Mouse (Mus musculus) MEL (cell line): ENCODE measurements around the gene Pgm2. TPM values are rescaled to one million over a fixed set of nuclear protein-coding genes. Genes with fewer than 3 reads are reported as not detected.

Source experiments
- DNase-seq: peaks from one replicate; pipeline ENCODE4 v3.0.0; 2011; ENCODE audit warnings: low read depth, low spot score
- H3K27ac ChIP-seq: 2 replicates; pipeline ENCODE4 v1.5.1; 2012; ENCODE audit warnings: low read depth, mild to moderate bottlenecking, control low read depth, low read length, moderate library complexity; ENCODE audit not compliant: control insufficient read depth
- H3K27me3 ChIP-seq, 2 experiments: fragments of 150-350 bp in 1 of 2; sonication (generic) in 1 of 2; 2 replicates each; pipeline ENCODE4 v1.6.1; 2012; ENCODE audit warnings: low read length in 2 of 2, mild to moderate bottlenecking in 2 of 2, improper control_type of control experiment in 1 of 2, moderate library complexity in 1 of 2; ENCODE audit not compliant: insufficient read depth in 2 of 2, control insufficient read depth in 1 of 2
- H3K36me3 ChIP-seq, 2 experiments: 2 replicates each; pipeline ENCODE4 v1.6.1; 2012 to 2014; ENCODE audit warnings: low read length in 2 of 2, improper control_type of control experiment in 1 of 2, inconsistent platforms in 1 of 2, mild to moderate bottlenecking in 1 of 2; ENCODE audit not compliant: insufficient read depth in 2 of 2, control insufficient read depth in 1 of 2
- H3K4me1 ChIP-seq, 2 experiments: fragments of 150-350 bp in 1 of 2; sonication (generic) in 1 of 2; 2 replicates each; pipeline ENCODE4 v1.6.1; 2012; ENCODE audit warnings: low read length in 2 of 2, improper control_type of control experiment in 1 of 2, mild to moderate bottlenecking in 1 of 2; ENCODE audit not compliant: insufficient read depth in 2 of 2, control insufficient read depth in 1 of 2
- H3K4me3 ChIP-seq, 2 experiments: fragments of 150-350 bp in 1 of 2; sonication (generic) in 1 of 2; 2 replicates each; pipeline ENCODE4 v1.5.1; 2012; ENCODE audit warnings: low read depth in 2 of 2, low read length in 2 of 2, mild to moderate bottlenecking in 2 of 2, moderate library complexity in 2 of 2, control low read depth in 1 of 2, improper control_type of control experiment in 1 of 2; ENCODE audit not compliant: control insufficient read depth in 1 of 2, insufficient read depth in 1 of 2
- H3K79me2 ChIP-seq: 2 replicates; pipeline ENCODE4 v1.6.1; 2012; ENCODE audit warnings: mild to moderate bottlenecking, low read length, moderate library complexity; ENCODE audit not compliant: control insufficient read depth, poor library complexity, insufficient read depth
- H3K9ac ChIP-seq: 2 replicates; pipeline ENCODE4 v1.6.1; 2012; ENCODE audit warnings: low read depth, mild to moderate bottlenecking, control low read depth, low read length, moderate library complexity; ENCODE audit not compliant: control insufficient read depth, poor library complexity, severe bottlenecking
- H3K9me3 ChIP-seq: fragments of 150-350 bp; sonication (generic); replicated peaks from 2 replicates; pipeline ENCODE4 v1.6.1; 2012; ENCODE audit warnings: mild to moderate bottlenecking, low read length, improper control_type of control experiment, moderate library complexity; ENCODE audit not compliant: insufficient read depth
- BHLHE40 ChIP-seq: IDR thresholded peaks from 2 replicates; pipeline ENCODE4 v1.6.1; 2012; ENCODE audit warnings: low read depth, mild to moderate bottlenecking, inconsistent platforms, low read length, improper control_type of control experiment, borderline replicate concordance
- CTCF ChIP-seq, 3 experiments: IDR thresholded peaks in 2 of 3; conservative IDR thresholded peaks in 1 of 3; 2 replicates each; pipeline ENCODE4 v1.5.1; 2011 to 2012; ENCODE audit warnings: low read length in 3 of 3, low read depth in 2 of 3, mild to moderate bottlenecking in 2 of 3, improper control_type of control experiment in 1 of 3, inconsistent platforms in 1 of 3, mixed read lengths in 1 of 3, moderate library complexity in 1 of 3; ENCODE audit not compliant: control insufficient read depth in 1 of 3, insufficient read depth in 1 of 3, poor library complexity in 1 of 3, severe bottlenecking in 1 of 3
- EP300 ChIP-seq, 2 experiments: IDR thresholded peaks; 2 replicates each; pipeline ENCODE4 v1.6.1; 2011; ENCODE audit warnings: improper control_type of control experiment in 2 of 2, low read length in 2 of 2, low read depth in 1 of 2, mild to moderate bottlenecking in 1 of 2
- JUND ChIP-seq: IDR thresholded peaks from 2 replicates; pipeline ENCODE4 v1.6.1; 2011; ENCODE audit warnings: low read depth, mild to moderate bottlenecking, improper control_type of control experiment, low read length
- MAFK ChIP-seq: IDR thresholded peaks from 2 replicates; pipeline ENCODE4 v1.6.1; 2011; ENCODE audit warnings: low read depth, mild to moderate bottlenecking, low read length, improper control_type of control experiment, borderline replicate concordance
- MXI1 ChIP-seq: IDR thresholded peaks from 2 replicates; pipeline ENCODE4 v1.6.1; 2011; ENCODE audit warnings: mild to moderate bottlenecking, low read depth, low read length, improper control_type of control experiment
- POLR2A ChIP-seq, 2 experiments: IDR thresholded peaks; 2 replicates each; pipeline ENCODE4 v1.6.1; 2011 to 2012; ENCODE audit warnings: low read length in 2 of 2, mild to moderate bottlenecking in 2 of 2, control low read depth in 1 of 2, improper control_type of control experiment in 1 of 2, low read depth in 1 of 2, moderate library complexity in 1 of 2; ENCODE audit not compliant: control insufficient read depth in 1 of 2, insufficient read depth in 1 of 2, poor library complexity in 1 of 2
- TBP ChIP-seq: IDR thresholded peaks from 2 replicates; pipeline ENCODE4 v1.8.0; 2011; ENCODE audit warnings: low read depth, low read length, improper control_type of control experiment
- TCF12 ChIP-seq: IDR thresholded peaks from 2 replicates; pipeline ENCODE4 v1.6.1; 2014; ENCODE audit warnings: low read depth, mild to moderate bottlenecking, inconsistent platforms, low read length, improper control_type of control experiment, moderate library complexity
- UBTF ChIP-seq: IDR thresholded peaks from 2 replicates; pipeline ENCODE4 v1.6.1; 2012; ENCODE audit warnings: low read depth, mild to moderate bottlenecking, inconsistent platforms, low read length, improper control_type of control experiment, moderate library complexity, borderline replicate concordance; ENCODE audit not compliant: insufficient read depth
- USF1 ChIP-seq: IDR thresholded peaks from 2 replicates; pipeline ENCODE4 v1.6.1; 2014; ENCODE audit warnings: low read depth, mild to moderate bottlenecking, inconsistent platforms, low read length, improper control_type of control experiment, moderate library complexity
- USF2 ChIP-seq, 2 experiments: IDR thresholded peaks; 2 replicates each; pipeline ENCODE4 v1.6.1; 2011 to 2012; ENCODE audit warnings: improper control_type of control experiment in 2 of 2, low read length in 2 of 2, borderline replicate concordance in 1 of 2, inconsistent platforms in 1 of 2, low read depth in 1 of 2, mild to moderate bottlenecking in 1 of 2; ENCODE audit not compliant: insufficient read depth in 1 of 2
- ZC3H11A ChIP-seq: IDR thresholded peaks from 2 replicates; pipeline ENCODE4 v1.6.1; 2012; ENCODE audit warnings: low read depth, mild to moderate bottlenecking, inconsistent platforms, low read length, improper control_type of control experiment
- ZMIZ1 ChIP-seq: IDR thresholded peaks from 2 replicates; pipeline ENCODE4 v1.6.1; 2012; ENCODE audit warnings: low read depth, mild to moderate bottlenecking, inconsistent platforms, low read length, improper control_type of control experiment, moderate library complexity
- polyA plus RNA-seq, 2 experiments: library from polyadenylated mRNA; stranded (reverse) in 1 of 2; unstranded in 1 of 2; fragments of >175 nt in 1 of 2; fragments of >200 nt in 1 of 2; gene quantifications; 2 replicates each; pipeline versions ENCODE4 v1.2.1 to v1.2.4; 2012; ENCODE audit warnings: low replicate concordance in 2 of 2, low read depth in 1 of 2; ENCODE audit not compliant: insufficient read length in 2 of 2, insufficient read depth in 1 of 2, missing spikeins in 1 of 2
- total RNA-seq: library from RNA; depleted of rRNA; stranded (reverse); fragments of 300-350 nt; gene quantifications from 2 replicates; pipeline ENCODE4 v1.2.3, GENCODE M21; 2012

Pgm2 gene
- total and polyA plus RNA-seq, 3 experiments, result 22.0 to 64.0 TPM; not detected in 1

DNA sequence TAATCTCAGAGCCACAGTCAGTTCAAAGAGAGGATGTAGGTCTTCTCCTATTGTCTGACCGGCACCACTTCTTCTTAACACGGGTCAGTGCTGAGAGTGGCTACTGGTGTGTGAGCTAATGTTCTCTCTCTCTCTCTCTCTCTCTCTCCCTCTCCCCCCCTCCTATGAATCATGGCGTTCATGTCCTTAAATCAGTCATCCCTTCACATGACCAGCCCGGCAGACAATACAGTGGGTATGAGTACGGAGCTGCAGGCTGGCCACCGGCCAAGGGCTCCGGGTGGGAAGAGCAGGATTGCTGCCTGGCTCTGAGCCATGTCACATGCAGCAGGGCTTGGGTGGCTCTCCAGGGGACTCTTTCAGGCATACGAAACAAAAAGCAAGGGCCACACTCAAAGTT is 47.2 kb upstream of the Pgm2 start:
- H3K4me1 ChIP-seq, result peaks cover 0 to 11% of the 10 kb centered on the region in 2 experiments
- H3K27ac ChIP-seq, result no peak overlapping the region
- DNase-seq, result no peak
- no peak overlapping the region for H3K9ac ChIP-seq
- no peaks in the 10 kb centered on the region for H3K9me3 ChIP-seq
- no peaks in the 10 kb centered on the region for H3K79me2 ChIP-seq
- H3K27me3 ChIP-seq, result no peaks in the 10 kb centered on the region
- peak overlapping the region in 1 of 2 experiments; percentile 15; a peak in 1 of 4 replicates for H3K4me3 ChIP-seq
- TF ChIP-seq POLR2A (IDR thresholded peaks at IDR 0.05; ENCODE audit: control insufficient read depth in 1 of 2, insufficient read depth in 1 of 2, low read depth in 1 of 2, low read length in 2 of 2, poor library complexity in 1 of 2) (no peak), EP300 (IDR thresholded peaks at IDR 0.05; ENCODE audit: low read depth in 1 of 2, low read length in 2 of 2) (no peak), UBTF (no peak), MXI1 (no peak), USF2 (IDR thresholded peaks at IDR 0.05; ENCODE audit: borderline replicate concordance in 1 of 2, insufficient read depth in 1 of 2, low read depth in 1 of 2, low read length in 2 of 2) (no peak), TCF12 (no peak)
- H3K36me3 ChIP-seq, result peaks cover 0 to 5% of the 10 kb centered on the region in 2 experiments; a peak in 2 of 4 replicates

DNA sequence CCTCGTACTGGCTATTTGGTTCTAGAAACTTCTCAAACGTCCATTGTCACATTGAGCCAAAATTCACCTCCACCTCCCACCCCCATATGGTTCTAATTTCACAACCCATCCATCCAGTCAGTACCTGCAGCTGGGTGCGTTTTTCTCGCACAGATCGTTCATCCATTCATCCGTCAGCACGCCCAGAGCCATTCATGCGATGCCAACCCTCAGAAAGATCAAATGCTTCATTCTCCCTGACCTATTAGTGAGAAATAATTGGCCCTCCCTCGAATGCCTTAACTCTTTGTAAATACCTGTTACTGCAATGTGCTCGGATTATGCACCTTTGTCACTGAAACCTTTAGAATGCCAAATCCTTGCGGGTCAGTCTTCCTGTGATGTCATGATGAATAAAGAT is 45.8 kb upstream of the Pgm2 start:
- DNase-seq, result no peak
- peaks cover 0 to 5% of the 10 kb centered on the region in 2 experiments; a peak in 2 of 4 replicates for H3K36me3 ChIP-seq
- TF ChIP-seq ZMIZ1 (no peak), JUND (no peak), UBTF (no peak), ZC3H11A (no peak), USF2 (IDR thresholded peaks at IDR 0.05; ENCODE audit: borderline replicate concordance in 1 of 2, insufficient read depth in 1 of 2, low read depth in 1 of 2, low read length in 2 of 2) (no peak), BHLHE40 (no peak), CTCF (IDR thresholded peaks at IDR 0.05 in 2 of 3, conservative IDR thresholded peaks at IDR 0.05 in 1 of 3; ENCODE audit: control insufficient read depth in 1 of 3, insufficient read depth in 1 of 3, low read depth in 2 of 3, low read length in 3 of 3, poor library complexity in 1 of 3, severe bottlenecking in 1 of 3) (no peak), USF1 (no peak), TCF12 (no peak), TBP (no peak), MAFK (no peak)
- TF ChIP-seq, all 39 proteins: peak for 0
- Histone ChIP-seq H3K9me3 (no peaks in the 10 kb centered on the region), H3K4me1 (peaks cover 0 to 11% of the 10 kb centered on the region in 2 experiments), H3K9ac (no peak overlapping the region), H3K27me3 (no peaks in the 10 kb centered on the region), H3K27ac (no peak overlapping the region), H3K4me3 (no peak overlapping the region), H3K79me2 (no peaks in the 10 kb centered on the region)
